Mouse (Mus musculus): ENCODE measurements at regions not wholly inside any gene's neighbourhood (a gene's known extent, or its start where the extent isn't known, plus 50 kb on each side); places are given as distances from the start of the nearest gene placed in this dataset.
A peak's percentile ranks its signal among the peaks of the same experiment; 100 is the strongest.

GRCm38 (mm10) chr3:38187406-38187896, 297.2 kb downstream of the Ankrd50 start:
- Histone ChIP-seq H3K4me3 (replicated peaks) (no peak overlapping the region), H3K9ac (replicated peaks) (no peak overlapping the region), H3K4me1 (replicated peaks) (no peaks in the 10 kb centered on the region), H3K27me3 (no peaks in the 10 kb centered on the region), H3K9me3 (no peaks in the 10 kb centered on the region), H3K36me3 (no peaks in the 10 kb centered on the region), H3K4me2 (replicated peaks) (no peak overlapping the region), H3K27ac (no peak overlapping the region)
- ATAC-seq: no peak
- WGBS: 90% methylated on average over 3 of the region's 3 CpGs

GRCm38 (mm10) chr3:38186503-38186902, 298.1 kb downstream of the Ankrd50 start:
- no peaks in the 10 kb centered on the region for H3K36me3 ChIP-seq
- no peak overlapping the region for H3K4me2 ChIP-seq (replicated peaks)
- no peak overlapping the region for H3K4me3 ChIP-seq (replicated peaks)
- no peaks in the 10 kb centered on the region for H3K4me1 ChIP-seq (replicated peaks)
- no peak overlapping the region for H3K9ac ChIP-seq (replicated peaks)
- no peak overlapping the region for H3K27ac ChIP-seq
- 97% methylated on average over 1 of the region's 1 CpGs for WGBS
- H3K27me3 ChIP-seq: no peaks in the 10 kb centered on the region
- no peaks in the 10 kb centered on the region for H3K9me3 ChIP-seq
- ATAC-seq: no peak

DNA sequence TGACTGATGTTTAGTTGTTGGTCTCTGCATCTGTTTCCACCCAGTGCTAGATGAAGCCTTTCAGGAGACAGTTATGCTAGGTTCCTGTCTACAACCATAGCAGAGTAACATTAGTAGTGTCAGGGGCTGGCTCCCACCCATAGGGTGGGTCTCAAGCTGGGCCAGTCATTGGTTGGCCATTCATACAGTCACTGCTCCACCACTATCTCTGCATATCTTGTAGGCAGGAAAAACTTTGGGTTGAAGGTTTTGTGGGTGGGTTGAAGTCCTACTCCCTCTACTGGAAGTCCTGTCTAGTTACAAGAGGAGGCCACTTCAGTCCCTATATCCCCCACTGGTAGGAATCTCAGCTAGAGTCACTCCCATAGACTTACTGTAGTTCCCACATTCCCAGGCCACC, 306.3 kb downstream of the Ankrd50 start:
- H3K9me3 ChIP-seq: no peaks in the 10 kb centered on the region
- H3K4me3 ChIP-seq (replicated peaks): no peak overlapping the region
- H3K36me3 ChIP-seq: no peaks in the 10 kb centered on the region
- no peak overlapping the region for H3K9ac ChIP-seq (replicated peaks)
- no peaks in the 10 kb centered on the region for H3K27me3 ChIP-seq
- ATAC-seq: no peak
- no peak overlapping the region for H3K27ac ChIP-seq
- H3K4me1 ChIP-seq (replicated peaks): no peaks in the 10 kb centered on the region
- no peak overlapping the region for H3K4me2 ChIP-seq (replicated peaks)

DNA sequence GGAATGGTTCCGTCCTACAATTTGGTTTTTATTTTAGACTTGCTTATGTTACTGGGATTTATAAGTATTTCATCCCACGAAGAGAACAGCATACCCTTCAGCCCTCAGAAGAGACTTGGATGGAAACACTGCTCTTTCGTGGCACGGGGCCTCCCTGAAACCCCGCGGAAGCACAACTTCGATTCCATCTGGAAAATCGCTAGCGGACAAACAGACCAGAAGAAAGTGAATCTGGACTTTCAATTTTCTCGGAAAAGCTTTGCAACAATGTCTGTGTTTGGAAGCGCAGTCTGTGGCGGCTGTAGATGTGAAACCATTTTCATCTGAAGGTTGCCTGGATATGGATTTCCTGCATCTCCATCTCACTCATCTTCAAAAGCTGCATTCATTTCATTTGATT, 308.7 kb downstream of the Ankrd50 start:
- no peaks in the 10 kb centered on the region for H3K9me3 ChIP-seq
- WGBS: 91% methylated on average over 12 of the region's 12 CpGs
- H3K27ac ChIP-seq: no peak overlapping the region
- ATAC-seq: no peak
- H3K4me1 ChIP-seq (replicated peaks): no peaks in the 10 kb centered on the region
- H3K36me3 ChIP-seq: no peaks in the 10 kb centered on the region
- H3K4me3 ChIP-seq (replicated peaks): no peak overlapping the region
- H3K27me3 ChIP-seq: no peaks in the 10 kb centered on the region
- no peak overlapping the region for H3K9ac ChIP-seq (replicated peaks)
- no peak overlapping the region for H3K4me2 ChIP-seq (replicated peaks)

DNA sequence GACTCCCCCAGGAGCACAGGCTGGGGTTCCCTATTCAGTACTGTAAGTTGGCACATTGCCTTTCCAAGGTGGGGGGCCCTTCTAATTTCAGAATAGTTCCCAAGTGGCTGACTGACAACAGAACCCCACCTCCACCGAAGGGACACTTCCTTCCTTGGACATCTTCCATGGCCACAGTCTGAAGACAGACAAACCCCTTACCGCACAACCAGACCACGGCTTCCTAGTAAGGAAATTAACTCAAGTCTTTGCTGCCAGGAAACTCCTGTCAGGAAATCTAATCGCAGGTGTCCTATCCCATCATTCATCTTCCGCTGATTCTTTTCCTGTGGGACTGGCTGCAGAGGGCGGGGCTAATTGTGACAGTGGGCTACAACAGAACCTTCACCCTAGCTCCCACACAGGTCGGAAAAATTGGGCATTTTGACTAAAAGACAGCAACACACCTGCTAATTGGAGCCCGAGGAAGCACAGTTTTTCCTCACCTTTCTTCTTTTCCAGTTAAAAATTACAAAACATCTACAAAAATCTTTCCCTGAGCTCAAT, 309.8 kb downstream of the Ankrd50 start:
- H3K4me3 ChIP-seq (replicated peaks): no peak overlapping the region
- WGBS: 90% methylated on average over 8 of the region's 8 CpGs
- no peaks in the 10 kb centered on the region for H3K9me3 ChIP-seq
- H3K27ac ChIP-seq: no peak overlapping the region
- H3K4me2 ChIP-seq (replicated peaks): no peak overlapping the region
- no peaks in the 10 kb centered on the region for H3K27me3 ChIP-seq
- H3K36me3 ChIP-seq: no peaks in the 10 kb centered on the region
- H3K9ac ChIP-seq (replicated peaks): no peak overlapping the region
- no peak for ATAC-seq
- no peaks in the 10 kb centered on the region for H3K4me1 ChIP-seq (replicated peaks)

- H3K4me1 ChIP-seq (replicated peaks): no peaks in the 10 kb centered on the region
- no peak for ATAC-seq
- no peaks in the 10 kb centered on the region for H3K27me3 ChIP-seq
- no peak overlapping the region for H3K27ac ChIP-seq
- WGBS: 83% methylated on average over 1 of the region's 1 CpGs
- H3K4me2 ChIP-seq (replicated peaks): no peak overlapping the region
- H3K9me3 ChIP-seq: no peaks in the 10 kb centered on the region
- H3K4me3 ChIP-seq (replicated peaks): no peak overlapping the region
- no peaks in the 10 kb centered on the region for H3K36me3 ChIP-seq
- no peak overlapping the region for H3K9ac ChIP-seq (replicated peaks)
Observed at GRCm38 (mm10) chr3:38152408-38152807, 332.2 kb downstream of the Ankrd50 start.

- H3K36me3 ChIP-seq: no peaks in the 10 kb centered on the region
- no peak overlapping the region for H3K9ac ChIP-seq (replicated peaks)
- no peaks in the 10 kb centered on the region for H3K27me3 ChIP-seq
- WGBS: 90% methylated on average over 6 of the region's 6 CpGs
- H3K27ac ChIP-seq: no peak overlapping the region
- no peak for ATAC-seq
- no peak overlapping the region for H3K4me2 ChIP-seq (replicated peaks)
- no peaks in the 10 kb centered on the region for H3K9me3 ChIP-seq
- no peaks in the 10 kb centered on the region for H3K4me1 ChIP-seq (replicated peaks)
- H3K4me3 ChIP-seq (replicated peaks): no peak overlapping the region
Observed at GRCm38 (mm10) chr3:38151821-38152220, 332.8 kb downstream of the Ankrd50 start.

GRCm38 (mm10) chr3:38146663-38147062, 338.0 kb downstream of the Ankrd50 start:
- Histone ChIP-seq H3K4me1 (replicated peaks) (peaks cover 9% of the 10 kb centered on the region), H3K4me3 (replicated peaks) (no peak overlapping the region), H3K27me3 (no peaks in the 10 kb centered on the region), H3K9me3 (no peaks in the 10 kb centered on the region), H3K9ac (replicated peaks) (no peak overlapping the region), H3K36me3 (no peaks in the 10 kb centered on the region), H3K27ac (no peak overlapping the region), H3K4me2 (replicated peaks) (no peak overlapping the region)
- WGBS: 81% methylated on average over 2 of the region's 2 CpGs
- ATAC-seq: no peak

GRCm38 (mm10) chr3:38145444-38145843, 339.2 kb downstream of the Ankrd50 start:
- Histone ChIP-seq H3K4me3 (replicated peaks) (no peak overlapping the region), H3K9me3 (no peaks in the 10 kb centered on the region), H3K27ac (no peak overlapping the region), H3K9ac (replicated peaks) (no peak overlapping the region), H3K36me3 (no peaks in the 10 kb centered on the region), H3K4me2 (replicated peaks) (no peak overlapping the region), H3K27me3 (no peaks in the 10 kb centered on the region), H3K4me1 (replicated peaks) (peaks cover 9% of the 10 kb centered on the region)
- 80% methylated on average over 2 of the region's 2 CpGs for WGBS
- no peak for ATAC-seq

DNA sequence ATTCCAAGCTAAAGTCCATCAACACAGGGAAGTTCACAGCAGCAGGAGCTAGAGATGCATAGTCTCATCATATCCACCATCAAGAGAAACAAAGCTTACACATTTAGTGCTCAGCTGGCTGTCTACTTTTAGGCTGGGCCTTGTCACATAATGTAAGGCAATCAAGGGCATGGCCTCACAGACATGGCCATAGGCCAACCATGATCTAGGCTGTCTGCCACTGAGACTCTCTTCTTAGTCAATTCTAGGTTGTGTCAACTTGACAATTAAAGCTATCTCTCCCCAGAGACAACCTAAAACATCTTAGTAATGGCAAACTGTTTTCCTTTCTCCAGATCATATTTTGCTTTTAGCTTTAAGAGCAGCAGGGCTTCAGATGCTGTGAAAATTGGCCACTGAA, 340.0 kb downstream of the Ankrd50 start:
- no peak for ATAC-seq
- no peaks in the 10 kb centered on the region for H3K36me3 ChIP-seq
- H3K4me1 ChIP-seq (replicated peaks): peaks cover 9% of the 10 kb centered on the region
- H3K27ac ChIP-seq: no peak overlapping the region
- H3K9ac ChIP-seq (replicated peaks): no peak overlapping the region
- H3K4me3 ChIP-seq (replicated peaks): no peak overlapping the region
- no peaks in the 10 kb centered on the region for H3K9me3 ChIP-seq
- no peak overlapping the region for H3K4me2 ChIP-seq (replicated peaks)
- H3K27me3 ChIP-seq: no peaks in the 10 kb centered on the region

GRCm38 (mm10) chr3:38143147-38143883, 341.3 kb downstream of the Ankrd50 start:
- H3K4me1 ChIP-seq (replicated peaks): peaks cover 9% of the 10 kb centered on the region
- no peaks in the 10 kb centered on the region for H3K27me3 ChIP-seq
- no peaks in the 10 kb centered on the region for H3K36me3 ChIP-seq
- 35% methylated on average over 11 of the region's 11 CpGs for WGBS
- H3K9me3 ChIP-seq: no peaks in the 10 kb centered on the region
- ATAC-seq: peak; percentile 94
- peak overlapping the region; percentile 56; the same call in 1 of the 2 replicates for H3K27ac ChIP-seq
- no peak overlapping the region for H3K4me3 ChIP-seq (replicated peaks)
- no peak overlapping the region for H3K9ac ChIP-seq (replicated peaks)
- peak overlapping the region; percentile 17; the same call in 1 of the 2 replicates for H3K4me2 ChIP-seq (replicated peaks)

GRCm38 (mm10) chr3:38139387-38139786, 345.3 kb downstream of the Ankrd50 start:
- H3K36me3 ChIP-seq: no peaks in the 10 kb centered on the region
- H3K9me3 ChIP-seq: no peaks in the 10 kb centered on the region
- H3K4me2 ChIP-seq (replicated peaks): no peak overlapping the region
- WGBS: 93% methylated on average over 4 of the region's 4 CpGs
- no peak for ATAC-seq
- no peaks in the 10 kb centered on the region for H3K27me3 ChIP-seq
- H3K9ac ChIP-seq (replicated peaks): no peak overlapping the region
- H3K27ac ChIP-seq: no peak overlapping the region
- H3K4me3 ChIP-seq (replicated peaks): no peak overlapping the region
- peaks cover 9% of the 10 kb centered on the region for H3K4me1 ChIP-seq (replicated peaks)

- Histone ChIP-seq H3K9me3 (no peaks in the 10 kb centered on the region), H3K36me3 (no peaks in the 10 kb centered on the region), H3K9ac (replicated peaks) (no peak overlapping the region), H3K4me2 (replicated peaks) (no peak overlapping the region), H3K27me3 (no peaks in the 10 kb centered on the region), H3K4me3 (replicated peaks) (no peak overlapping the region), H3K4me1 (replicated peaks) (peaks cover 4% of the 10 kb centered on the region; the same call in 1 of the 2 replicates), H3K27ac (no peak overlapping the region)
- no peak for ATAC-seq
- WGBS: 65% methylated on average over 5 of the region's 5 CpGs
Observed at GRCm38 (mm10) chr3:38138014-38138413, 346.6 kb downstream of the Ankrd50 start.

Data from midbrain, embryonic 13.5 days (tissue).